Mouse (Mus musculus) testis, adult 2 months (tissue): ENCODE results near the gene Nt5dc2.

Source experiments
- CTCF ChIP-seq: fragments of 200-500 bp; IDR thresholded peaks from 2 replicates; pipeline ENCODE4 v1.5.1; 2012; ENCODE audit warnings: low read depth, mild to moderate bottlenecking, inconsistent platforms, low read length, moderate library complexity; ENCODE audit not compliant: control insufficient read depth, insufficient read depth, insufficient replicate concordance
- POLR2A ChIP-seq: fragments of 200-500 bp; IDR thresholded peaks from 2 replicates; pipeline ENCODE4 v1.6.1; 2012; ENCODE audit warnings: low read depth, mild to moderate bottlenecking, inconsistent platforms, low read length, moderate library complexity; ENCODE audit not compliant: control insufficient read depth

- no peak for TF ChIP-seq POLR2A
- no peak for TF ChIP-seq CTCF
Observed at GRCm38 (mm10) chr14:31089918-31090317, 40.9 kb upstream of the Nt5dc2 start.
